Mouse (Mus musculus) kidney, adult 11 months (tissue): ENCODE data around the gene Mkks.
A peak's percentile ranks its signal among the peaks of the same experiment; 100 is the strongest.

Experiments
- DNase-seq: peaks from one replicate; pipeline ENCODE4 v3.0.0; 2022

Gene Mkks

GRCm38 (mm10) chr2:136833976-136834714, 57.0 kb downstream of the Mkks start:
- no peak for DNase-seq

- DNase-seq: peak; percentile 30
Measured at GRCm38 (mm10) chr2:136832936-136833335, 58.3 kb downstream of the Mkks start.

- DNase-seq: no peak
Measured at GRCm38 (mm10) chr2:136827612-136828011, 63.6 kb downstream of the Mkks start.
